Mouse (Mus musculus): ENCODE measurements at regions not wholly inside any gene's neighbourhood (a gene's known extent, or its start where the extent isn't known, plus 50 kb on each side); places are given as distances from the start of the nearest gene placed in this dataset.
A peak's percentile ranks its signal among the peaks of the same experiment; 100 is the strongest.

DNA sequence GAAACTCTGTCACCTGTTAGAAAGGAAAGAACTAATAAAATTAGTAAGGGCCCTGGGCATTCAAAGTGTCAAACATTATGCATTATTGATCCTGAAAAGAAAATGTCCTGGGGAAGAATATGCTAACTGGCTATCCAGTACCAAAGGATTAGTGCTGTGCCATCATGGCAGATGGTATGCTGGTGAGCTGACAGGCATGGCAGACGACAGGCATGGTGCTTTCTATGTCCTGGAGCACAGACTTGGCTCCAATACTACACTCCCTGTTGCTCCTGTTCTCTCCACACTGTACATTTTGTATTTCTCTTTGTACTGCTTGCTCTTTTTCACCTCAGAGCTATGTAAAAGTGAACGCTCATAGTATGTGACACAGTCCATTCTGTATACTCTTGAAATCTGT, 187.9 kb upstream of the Gpc5 start:
- no peak for DNase-seq
- H3K4me3 ChIP-seq (ENCODE audit: low read depth, low read length), result no peak overlapping the region
- WGBS, result 83% methylated on average over 2 of the region's 2 CpGs
- TF ChIP-seq CTCF (IDR thresholded peaks at IDR 0.05; ENCODE audit: low read depth), result no peak
- no peaks in the 10 kb centered on the region for H3K27me3 ChIP-seq (ENCODE audit: insufficient read depth, low read length)
- H3K36me3 ChIP-seq (ENCODE audit: insufficient read depth), result no peaks in the 10 kb centered on the region
- no peak for ATAC-seq (ENCODE audit: insufficient read depth)
- no peak overlapping the region for H3K27ac ChIP-seq (ENCODE audit: low read depth)
- no peaks in the 10 kb centered on the region for H3K9me3 ChIP-seq (ENCODE audit: low read depth, low read length)
- H3K4me1 ChIP-seq (ENCODE audit: insufficient read depth), result no peaks in the 10 kb centered on the region
- no peak overlapping the region for H3K4me2 ChIP-seq
- H3K9ac ChIP-seq, result no peak overlapping the region

DNA sequence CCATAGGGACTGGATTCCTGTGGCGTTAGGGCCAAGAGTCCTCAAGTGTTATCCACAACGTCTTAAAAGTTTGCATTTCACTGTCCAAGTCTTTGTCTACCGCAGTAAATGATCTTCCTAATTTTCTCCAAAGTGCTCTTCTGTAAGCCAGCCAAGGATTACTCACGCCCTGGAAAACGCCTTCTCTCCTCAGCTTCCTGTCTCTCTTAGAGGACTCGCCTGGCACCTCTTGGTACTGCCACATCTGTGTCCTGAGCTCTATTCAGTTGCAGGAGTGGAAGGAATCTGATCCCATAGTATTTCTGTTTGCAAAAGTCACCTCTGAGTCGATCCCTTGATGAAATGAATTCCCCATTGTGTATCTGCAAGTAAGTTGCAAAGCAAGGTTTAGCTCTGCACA, 179.7 kb upstream of the Gpc5 start:
- Histone ChIP-seq H3K9ac (no peak overlapping the region), H3K4me2 (no peak overlapping the region), H3K4me3 (ENCODE audit: low read depth, low read length) (no peak overlapping the region), H3K36me3 (ENCODE audit: insufficient read depth) (no peaks in the 10 kb centered on the region), H3K27me3 (ENCODE audit: insufficient read depth, low read length) (no peaks in the 10 kb centered on the region), H3K4me1 (ENCODE audit: insufficient read depth) (no peaks in the 10 kb centered on the region), H3K27ac (ENCODE audit: low read depth) (no peak overlapping the region), H3K9me3 (ENCODE audit: low read depth, low read length) (no peaks in the 10 kb centered on the region)
- DNase-seq, result peak; percentile 8
- TF ChIP-seq CTCF (IDR thresholded peaks at IDR 0.05; ENCODE audit: low read depth), result no peak
- ATAC-seq (ENCODE audit: insufficient read depth), result no peak
- WGBS, result 54% methylated on average over 7 of the region's 7 CpGs

- Histone ChIP-seq H3K4me3 (ENCODE audit: low read depth, low read length) (no peak overlapping the region), H3K9ac (no peak overlapping the region), H3K27me3 (ENCODE audit: insufficient read depth, low read length) (no peaks in the 10 kb centered on the region), H3K27ac (ENCODE audit: low read depth) (no peak overlapping the region), H3K4me1 (ENCODE audit: insufficient read depth) (no peaks in the 10 kb centered on the region), H3K4me2 (no peak overlapping the region), H3K36me3 (ENCODE audit: insufficient read depth) (no peaks in the 10 kb centered on the region), H3K9me3 (ENCODE audit: low read depth, low read length) (no peaks in the 10 kb centered on the region)
- peak; percentile 55 for TF ChIP-seq CTCF (IDR thresholded peaks at IDR 0.05; ENCODE audit: low read depth)
- no peak for ATAC-seq (ENCODE audit: insufficient read depth)
- 40% methylated on average over 5 of the region's 5 CpGs for WGBS
- peak; percentile 78 for DNase-seq
Measured at GRCm38 (mm10) chr14:114913238-114913637, 178.8 kb upstream of the Gpc5 start.

DNA sequence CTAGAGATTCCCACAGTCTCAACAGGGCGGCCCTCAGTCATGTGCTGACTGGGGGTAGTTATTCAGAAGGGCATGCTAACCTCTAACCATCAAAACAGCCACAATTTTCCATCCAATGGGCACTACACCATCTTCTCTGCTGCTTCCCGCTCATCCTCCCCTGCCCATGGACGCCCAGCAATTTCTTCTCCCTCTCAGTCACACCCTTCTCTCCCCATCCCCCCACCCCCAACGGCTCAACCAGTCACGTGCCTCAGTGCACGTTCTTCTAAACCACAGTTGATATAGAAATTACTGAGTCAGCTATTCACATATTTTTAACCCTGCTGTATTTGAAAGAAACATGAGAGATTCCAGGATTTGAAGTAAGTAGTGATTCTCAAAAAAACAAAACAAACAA, 146.3 kb upstream of the Gpc5 start:
- WGBS, result 71% methylated on average over 6 of the region's 6 CpGs
- no peak overlapping the region for H3K4me3 ChIP-seq (ENCODE audit: low read depth, low read length)
- no peaks in the 10 kb centered on the region for H3K27me3 ChIP-seq (ENCODE audit: insufficient read depth, low read length)
- no peaks in the 10 kb centered on the region for H3K4me1 ChIP-seq (ENCODE audit: insufficient read depth)
- no peak overlapping the region for H3K9ac ChIP-seq
- no peak overlapping the region for H3K4me2 ChIP-seq
- no peak for TF ChIP-seq CTCF (IDR thresholded peaks at IDR 0.05; ENCODE audit: low read depth)
- H3K36me3 ChIP-seq (ENCODE audit: insufficient read depth), result no peaks in the 10 kb centered on the region
- no peaks in the 10 kb centered on the region for H3K9me3 ChIP-seq (ENCODE audit: low read depth, low read length)
- DNase-seq, result no peak
- ATAC-seq (ENCODE audit: insufficient read depth), result no peak
- no peak overlapping the region for H3K27ac ChIP-seq (ENCODE audit: low read depth)

DNA sequence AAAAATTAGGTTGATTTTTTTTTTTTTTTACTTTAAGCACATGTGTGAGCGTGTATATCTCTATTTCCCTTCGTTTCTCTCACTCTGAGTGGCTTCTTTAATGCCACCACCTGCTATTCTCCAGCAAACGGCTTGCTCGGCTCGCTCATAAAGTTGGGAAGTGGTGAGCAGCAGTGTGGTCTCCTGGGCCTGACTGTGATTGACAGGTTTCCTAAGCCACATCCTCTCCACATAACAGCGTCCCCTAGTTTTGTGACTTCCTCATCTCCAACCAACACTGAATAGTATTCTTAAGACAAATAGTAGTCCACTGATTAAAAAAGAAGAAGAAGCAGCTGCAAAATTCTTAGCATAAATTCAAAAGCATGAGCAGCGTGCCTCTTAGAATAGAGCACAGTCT, 145.7 kb upstream of the Gpc5 start:
- ATAC-seq (ENCODE audit: insufficient read depth) (no peak), DNase-seq (no peak)
- H3K9me3 ChIP-seq (ENCODE audit: low read depth, low read length), result no peaks in the 10 kb centered on the region
- no peak overlapping the region for H3K4me3 ChIP-seq (ENCODE audit: low read depth, low read length)
- WGBS, result 67% methylated on average over 7 of the region's 7 CpGs
- H3K4me1 ChIP-seq (ENCODE audit: insufficient read depth), result no peaks in the 10 kb centered on the region
- no peak overlapping the region for H3K4me2 ChIP-seq
- no peak overlapping the region for H3K27ac ChIP-seq (ENCODE audit: low read depth)
- H3K36me3 ChIP-seq (ENCODE audit: insufficient read depth), result no peaks in the 10 kb centered on the region
- no peaks in the 10 kb centered on the region for H3K27me3 ChIP-seq (ENCODE audit: insufficient read depth, low read length)
- no peak for TF ChIP-seq CTCF (IDR thresholded peaks at IDR 0.05; ENCODE audit: low read depth)
- no peak overlapping the region for H3K9ac ChIP-seq

GRCm38 (mm10) chr14:114948341-114949155, 143.5 kb upstream of the Gpc5 start:
- TF ChIP-seq CTCF (IDR thresholded peaks at IDR 0.05; ENCODE audit: low read depth), result no peak
- Histone ChIP-seq H3K4me1 (ENCODE audit: insufficient read depth) (peaks cover 6% of the 10 kb centered on the region), H3K9ac (peak overlapping the region; percentile 16; the same call in 1 of the 2 replicates), H3K27me3 (ENCODE audit: insufficient read depth, low read length) (no peaks in the 10 kb centered on the region), H3K27ac (ENCODE audit: low read depth) (peak overlapping the region; percentile 70), H3K4me3 (ENCODE audit: low read depth, low read length) (no peak overlapping the region; the same call in 1 of the 2 replicates), H3K9me3 (ENCODE audit: low read depth, low read length) (no peaks in the 10 kb centered on the region), H3K4me2 (peak overlapping the region; percentile 51), H3K36me3 (ENCODE audit: insufficient read depth) (no peaks in the 10 kb centered on the region)
- WGBS, result 37% methylated on average over 21 of the region's 21 CpGs
- ATAC-seq (ENCODE audit: insufficient read depth) (peak; percentile 74), DNase-seq (peak; percentile 60)

GRCm38 (mm10) chr14:114949156-114949496, 142.9 kb upstream of the Gpc5 start:
- Histone ChIP-seq H3K4me3 (ENCODE audit: low read depth, low read length) (no peak overlapping the region), H3K27ac (ENCODE audit: low read depth) (peak overlapping the region; percentile 70), H3K9ac (0 out of 2 replicates have a peak overlapping the region, but pooled peaks have one; percentile 10), H3K36me3 (ENCODE audit: insufficient read depth) (no peaks in the 10 kb centered on the region), H3K9me3 (ENCODE audit: low read depth, low read length) (no peaks in the 10 kb centered on the region), H3K4me2 (peak overlapping the region; percentile 51), H3K4me1 (ENCODE audit: insufficient read depth) (peaks cover 6% of the 10 kb centered on the region), H3K27me3 (ENCODE audit: insufficient read depth, low read length) (no peaks in the 10 kb centered on the region)
- DNase-seq (no peak), ATAC-seq (ENCODE audit: insufficient read depth) (0 out of 2 replicates have a peak, but pooled peaks have one; percentile 27)
- TF ChIP-seq CTCF (IDR thresholded peaks at IDR 0.05; ENCODE audit: low read depth), result no peak
- WGBS, result 63% methylated on average over 5 of the region's 5 CpGs
